Mouse (Mus musculus): ENCODE results near the gene Atp1b1. TPM values are rescaled to one million over a fixed set of nuclear protein-coding genes. Genes with fewer than 3 reads are reported as not detected.

The Atp1b1 gene
- polyA plus RNA-seq, 1 experiment from 2014 or later: 1,457 TPM

- no peak for ATAC-seq
- ChIA-PET CTCF (no interaction called here), POLR2A (interaction anchor here (0.9 kb wide), 1 partner anchor 24 kb away, joined by 3 read pairs; no protein-coding TSS in a partner anchor)
- TF ChIP-seq CTCF (IDR thresholded peaks at IDR 0.05): no peak
- in situ Hi-C loops (cut with MboI; ENCODE audit: low pct_unique_long_range_greater_than_20kb): no loop called here
- DNase-seq (ENCODE audit: low read depth, low spot score): no peak
- H3K27me3 ChIP-seq: no peaks in the 10 kb centered on the region
Observed at GRCm38 (mm10) chr1:164405385-164405802, 52.8 kb downstream of the Atp1b1 start.

DNA sequence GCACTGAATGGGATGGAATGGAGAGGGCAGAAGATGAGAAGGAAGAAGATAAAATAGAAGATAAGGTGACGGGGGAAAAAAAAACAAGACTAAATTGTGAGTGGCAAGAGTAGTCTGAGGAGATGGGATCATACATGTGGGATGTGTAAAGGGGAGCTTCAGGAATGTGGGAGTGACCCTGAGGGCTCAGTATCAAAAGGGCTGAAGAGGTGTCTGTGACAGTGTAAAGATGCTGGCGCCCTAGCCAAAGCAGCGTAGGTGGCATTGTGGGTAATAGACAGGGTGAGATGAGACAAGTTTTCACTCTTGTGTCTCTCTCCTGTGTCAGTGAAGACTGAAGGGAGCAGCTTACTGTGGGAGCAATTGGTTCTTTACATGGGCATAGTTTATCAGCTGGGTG, 58.6 kb downstream of the Atp1b1 start:
- H3K27me3 ChIP-seq: no peaks in the 10 kb centered on the region
- in situ Hi-C loops (cut with MboI; ENCODE audit: low pct_unique_long_range_greater_than_20kb): no loop called here
- DNase-seq (ENCODE audit: low read depth, low spot score) (no peak), ATAC-seq (no peak)
- ChIA-PET POLR2A (interaction anchor here (0.7 kb wide), 1 partner anchor 501 kb away, joined by 5 read pairs; no protein-coding TSS in a partner anchor), CTCF (no interaction called here)
- TF ChIP-seq CTCF (IDR thresholded peaks at IDR 0.05): no peak

DNA sequence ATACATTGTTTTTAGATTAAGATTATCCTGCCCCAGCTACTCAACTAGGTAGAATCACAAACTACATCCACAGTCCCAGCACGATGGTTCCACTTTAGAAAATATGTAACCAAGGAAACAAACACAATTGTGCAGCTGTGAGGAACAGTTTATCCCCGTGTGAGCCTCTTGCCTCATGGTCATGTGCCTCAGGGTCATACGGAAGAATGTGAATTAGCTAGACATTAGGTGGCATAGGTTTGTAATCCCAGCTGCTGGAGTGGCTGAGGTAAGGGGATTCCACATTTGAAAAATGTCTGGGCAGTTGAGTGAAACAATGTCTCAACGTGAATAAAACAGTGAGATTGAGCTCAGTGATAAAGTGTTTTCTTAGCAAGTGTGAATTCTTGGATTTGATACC, 60.5 kb downstream of the Atp1b1 start:
- no peaks in the 10 kb centered on the region for H3K27me3 ChIP-seq
- TF ChIP-seq CTCF (IDR thresholded peaks at IDR 0.05): no peak
- in situ Hi-C loops (cut with MboI; ENCODE audit: low pct_unique_long_range_greater_than_20kb): no loop called here
- POLR2A ChIA-PET: no interaction called here
- CTCF ChIA-PET: interaction anchor here (1.2 to 1.3 kb wide), 2 partner anchors 10 to 38 kb away, joined by 3 to 4 read pairs; no protein-coding TSS in a partner anchor
- DNase-seq (ENCODE audit: low read depth, low spot score) (peak; percentile 72), ATAC-seq (peak; percentile 60)

DNA sequence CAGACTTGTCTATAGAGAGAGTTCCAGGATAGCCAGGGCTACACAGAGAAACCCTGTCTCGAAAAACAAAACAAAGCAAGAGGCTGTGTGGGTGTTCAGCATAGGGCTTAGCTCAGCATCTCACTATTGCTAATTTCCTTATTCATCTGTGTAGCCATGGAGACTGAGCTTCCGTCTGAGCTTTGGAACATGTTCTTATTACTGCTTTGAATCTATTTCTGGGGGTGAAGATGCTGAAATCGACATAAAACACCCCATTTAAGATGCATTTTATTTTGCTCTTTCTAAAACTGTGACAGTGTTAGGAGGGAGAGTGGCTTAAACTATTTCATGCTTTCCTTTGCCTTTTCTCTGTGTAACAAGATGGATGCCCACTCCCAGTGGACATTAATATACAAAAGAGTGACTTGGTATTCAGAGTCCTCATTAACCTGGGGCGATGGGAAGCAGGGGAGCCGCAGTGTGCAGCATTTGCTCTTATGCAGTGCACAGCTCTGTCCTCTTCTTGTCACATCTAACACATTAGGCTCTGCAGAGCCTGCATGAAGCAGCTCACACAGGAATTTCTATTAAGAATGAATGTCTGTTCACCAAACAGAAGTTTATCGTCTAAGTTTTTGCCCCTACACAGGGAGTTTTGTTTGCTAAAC, 62.9 kb downstream of the Atp1b1 start:
- H3K27me3 ChIP-seq: no peaks in the 10 kb centered on the region
- CTCF ChIA-PET: interaction anchor here (1.5 kb wide), 1 partner anchor 12 kb away, joined by 4 read pairs; no protein-coding TSS in a partner anchor
- DNase-seq (ENCODE audit: low read depth, low spot score) (no peak), ATAC-seq (no peak)
- POLR2A ChIA-PET: no interaction called here
- in situ Hi-C loops (cut with MboI; ENCODE audit: low pct_unique_long_range_greater_than_20kb): no loop called here
- TF ChIP-seq CTCF (IDR thresholded peaks at IDR 0.05): no peak

DNA sequence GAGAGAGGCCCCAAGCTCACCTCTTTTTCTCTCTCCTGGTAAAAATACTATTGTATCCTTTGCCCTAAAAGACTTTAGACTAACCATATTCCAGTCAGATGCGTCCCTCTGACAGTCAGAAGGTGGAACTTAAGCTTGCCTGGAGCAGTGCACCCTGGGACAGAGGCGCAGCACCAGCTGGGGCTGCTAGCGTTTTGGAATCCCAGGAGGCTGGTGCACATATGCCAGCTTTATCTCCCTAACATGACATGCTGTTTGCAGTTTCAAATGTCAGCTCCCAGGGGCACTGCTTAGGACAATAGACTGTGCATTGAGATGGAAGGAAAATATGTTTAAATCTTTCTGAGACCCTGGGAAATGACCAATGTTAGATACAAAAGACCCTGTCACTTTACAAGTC, 66.0 kb downstream of the Atp1b1 start:
- DNase-seq (ENCODE audit: low read depth, low spot score) (no peak), ATAC-seq (no peak)
- TF ChIP-seq CTCF (IDR thresholded peaks at IDR 0.05): no peak
- in situ Hi-C loops (cut with MboI; ENCODE audit: low pct_unique_long_range_greater_than_20kb): no loop called here
- no peaks in the 10 kb centered on the region for H3K27me3 ChIP-seq
- POLR2A ChIA-PET: no interaction called here
- CTCF ChIA-PET: interaction anchor here (1.4 kb wide), 1 partner anchor 9 kb away, joined by 3 read pairs; no protein-coding TSS in a partner anchor

GRCm38 (mm10) chr1:164389743-164390142, 68.4 kb downstream of the Atp1b1 start:
- POLR2A ChIA-PET: no interaction called here
- TF ChIP-seq CTCF (IDR thresholded peaks at IDR 0.05): no peak
- CTCF ChIA-PET: no interaction called here
- no peak for DNase-seq (ENCODE audit: low read depth, low spot score)
- no peaks in the 10 kb centered on the region for H3K27me3 ChIP-seq
- in situ Hi-C loops (cut with MboI; ENCODE audit: low pct_unique_long_range_greater_than_20kb): no loop called here
- ATAC-seq: no peak

Other genes starting within 250 kb of the Atp1b1 start
- 13.0 TPM for gene Slc19a2, start 209.3 kb downstream of the Atp1b1 start, polyA plus RNA-seq (2021)
- gene Ccdc181, start 182.8 kb downstream of the Atp1b1 start, polyA plus RNA-seq (2021): 36.0 TPM
- gene Nme7, start 154.2 kb downstream of the Atp1b1 start, polyA plus RNA-seq (2021): 56.0 TPM
- 20.9 TPM for gene Blzf1, start 150.9 kb downstream of the Atp1b1 start, polyA plus RNA-seq (2021)

Data from Patski (cell line).